Mouse (Mus musculus) liver, embryonic 15.5 days (tissue): ENCODE data around the gene Gm21865. TPM values are rescaled to one million over a fixed set of nuclear protein-coding genes. Genes with fewer than 3 reads are reported as not detected.
"Not testable (repeated sequence)": the region's sequence is repeated elsewhere in the genome, so short reads cannot be mapped to it uniquely, and the experiment has no call there.

Source experiments
- ATAC-seq: fragments of 200-750 bp; cut with Nextera tagmentation; 2 replicates; pipeline ENCODE4 v1.8.0; 2017; ENCODE audit warnings: moderate number of reproducible peaks, mild to moderate bottlenecking, moderate library complexity; ENCODE audit not compliant: insufficient read depth
- H3K27ac ChIP-seq: fragments of 300-500 bp; sonication (generic); replicated peaks from 2 replicates; pipeline ENCODE4 v1.5.1; 2015; ENCODE audit warnings: mild to moderate bottlenecking, inconsistent platforms
- H3K27me3 ChIP-seq: fragments of 300-500 bp; sonication (generic); 2 replicates; pipeline ENCODE4 v1.6.1; 2015; ENCODE audit warnings: mild to moderate bottlenecking, inconsistent platforms
- H3K36me3 ChIP-seq: fragments of 300-500 bp; sonication (generic); replicated peaks from 2 replicates; pipeline ENCODE4 v1.6.1; 2015; ENCODE audit warnings: moderate library complexity, mild to moderate bottlenecking, inconsistent platforms
- H3K4me1 ChIP-seq: fragments of 300-500 bp; sonication (generic); replicated peaks from 2 replicates; pipeline ENCODE4 v1.6.1; 2015; ENCODE audit warnings: inconsistent platforms
- H3K4me2 ChIP-seq: fragments of 300-500 bp; sonication (generic); 2 replicates; pipeline ENCODE4 v1.6.1; 2015; ENCODE audit warnings: moderate library complexity, mild to moderate bottlenecking, inconsistent platforms
- H3K4me3 ChIP-seq: fragments of 300-500 bp; sonication (generic); replicated peaks from 2 replicates; pipeline ENCODE4 v1.5.1; 2015; ENCODE audit warnings: mild to moderate bottlenecking, inconsistent platforms
- H3K9ac ChIP-seq: fragments of 300-500 bp; sonication (generic); 2 replicates; pipeline ENCODE4 v1.6.1; 2015; ENCODE audit warnings: moderate library complexity, mild to moderate bottlenecking, inconsistent platforms
- H3K9me3 ChIP-seq: fragments of 300-500 bp; sonication (generic); replicated peaks from 2 replicates; pipeline ENCODE4 v1.6.1; 2016; ENCODE audit warnings: inconsistent platforms
- WGBS: fragments of 180-500 bp; shearing (Covaris S2); methylation state at CpG from one replicate; pipeline ENCODE4 v1.1.7; 2015; ENCODE audit warnings: mixed read lengths; ENCODE audit not compliant: insufficient replicate concordance; 5-methylcytosine and 5-hydroxymethylcytosine counted together
- polyA plus RNA-seq: library from polyadenylated mRNA; unstranded; fragments of >200 nt; fragmentation: Nextera tagmentation; extraction: Ambion mirVana; gene quantifications from 2 replicates; pipeline ENCODE4 v1.2.1, GENCODE M21; 2015

The Gm21865 gene
- not detected in 2 replicates for polyA plus RNA-seq

GRCm38 (mm10) chrY:40316803-40317202 is at the start of gene Gm21865:
Gene Gm21865 (minus strand): TSS chrY:40316903.
- H3K36me3 ChIP-seq, result not testable (repeated sequence)
- WGBS, result no CpG with 5 or more reads among the region's 7 CpGs

More at GRCm38 (mm10) chrY:40316803-40317202, at the start of gene Gm21865:
- not testable (repeated sequence) for H3K9me3 ChIP-seq, H3K9ac ChIP-seq, H3K4me2 ChIP-seq, ATAC-seq, H3K4me3 ChIP-seq, H3K27me3 ChIP-seq, H3K27ac ChIP-seq, H3K4me1 ChIP-seq

Other genes starting within 250 kb of the Gm21865 start
- not detected in 2 replicates for gene Gm21882, start 64.6 kb upstream of the Gm21865 start, polyA plus RNA-seq